Mouse (Mus musculus): Measurements from ENCODE around the gene Trim52. TPM values are rescaled to one million over a fixed set of nuclear protein-coding genes. Genes with fewer than 3 reads are reported as not detected.

Trim52 gene
- polyA plus RNA-seq (2012; rRNA removed): not detected in 2 replicates

DNA sequence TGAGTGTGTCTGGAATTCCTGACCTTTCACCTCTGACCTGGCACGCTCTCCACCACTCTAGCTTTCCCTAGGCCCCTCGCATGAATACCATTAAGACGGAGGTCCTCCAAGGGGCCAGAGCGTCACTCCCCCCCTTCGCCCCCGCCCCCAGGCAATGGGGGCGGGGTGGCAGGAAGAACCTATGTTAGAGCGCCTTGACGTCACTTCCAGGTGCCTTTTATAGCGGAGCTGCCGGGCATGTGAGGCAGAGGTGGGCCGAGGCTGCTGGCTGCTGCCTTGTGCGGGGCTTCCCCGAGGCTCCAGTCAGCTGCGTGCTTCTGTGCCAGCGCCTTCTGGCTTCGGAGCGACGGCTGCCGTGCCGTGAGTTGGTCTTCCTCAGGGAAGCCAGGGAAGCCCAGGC is at the start of gene Trim52:
Trim52 (plus strand) TSS at position 219 of the 400 bp plus-strand sequence.

Other genes starting within 250 kb of the Trim52 start
- gene Spry2, start 209.4 kb upstream of the Trim52 start, polyA plus RNA-seq (2012; rRNA removed): 10.2 and 18.5 TPM in 2 replicates